Mouse (Mus musculus) cerebral cortex, adult 2 months (tissue): ENCODE measurements around the gene Kcnn1.

Experiments used
- WGBS: fragments of 180-500 bp; shearing (Covaris S2); methylation state at CpG from one replicate; pipeline ENCODE4 v1.1.7; 2018; 5-methylcytosine and 5-hydroxymethylcytosine counted together

Kcnn1 gene

DNA sequence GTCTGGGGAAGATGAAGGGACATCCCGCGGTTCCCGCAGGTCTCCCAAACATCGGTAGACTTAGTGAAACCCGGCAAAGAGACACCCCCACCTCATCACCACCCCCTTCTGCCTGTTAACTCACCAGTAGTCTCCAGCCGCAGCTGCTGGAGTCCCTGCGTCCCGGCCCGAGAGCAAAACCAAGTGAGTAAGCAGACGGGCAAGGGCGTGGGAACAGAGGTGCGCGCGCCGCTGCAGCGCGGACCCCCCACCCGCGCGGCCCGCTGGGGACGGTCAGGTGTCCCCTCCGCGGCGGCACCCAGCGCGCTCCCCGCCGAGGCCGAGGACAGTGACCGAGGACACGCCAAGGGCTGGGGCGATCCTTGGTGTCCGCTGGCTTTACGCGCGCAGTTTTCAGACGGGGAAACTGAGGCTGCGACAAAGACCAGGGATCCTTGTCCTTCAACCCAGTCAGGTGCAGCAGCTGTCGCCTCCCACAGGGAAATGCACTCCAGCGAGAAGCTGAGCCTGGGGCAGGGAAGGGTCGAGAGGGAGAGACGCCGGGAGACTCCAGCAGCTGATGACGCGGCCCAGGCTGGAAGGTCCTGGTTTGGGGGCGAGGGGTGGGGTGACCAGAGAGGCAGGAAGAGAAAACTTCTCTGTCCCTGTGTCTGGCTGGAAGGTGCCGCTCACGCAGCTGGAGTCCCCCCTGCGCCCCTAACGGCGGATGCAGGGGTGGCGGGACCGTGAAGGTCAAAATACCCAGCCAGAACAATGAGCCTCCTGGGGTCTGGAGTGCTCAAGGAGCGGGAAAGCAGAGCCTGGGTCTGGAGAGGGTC lies at the start of gene Kcnn1:
Kcnn1 (minus strand) TSS at position 435 of the 818 bp plus-strand sequence.
- WGBS, result 2% methylated on average over 55 of the region's 55 CpGs

DNA sequence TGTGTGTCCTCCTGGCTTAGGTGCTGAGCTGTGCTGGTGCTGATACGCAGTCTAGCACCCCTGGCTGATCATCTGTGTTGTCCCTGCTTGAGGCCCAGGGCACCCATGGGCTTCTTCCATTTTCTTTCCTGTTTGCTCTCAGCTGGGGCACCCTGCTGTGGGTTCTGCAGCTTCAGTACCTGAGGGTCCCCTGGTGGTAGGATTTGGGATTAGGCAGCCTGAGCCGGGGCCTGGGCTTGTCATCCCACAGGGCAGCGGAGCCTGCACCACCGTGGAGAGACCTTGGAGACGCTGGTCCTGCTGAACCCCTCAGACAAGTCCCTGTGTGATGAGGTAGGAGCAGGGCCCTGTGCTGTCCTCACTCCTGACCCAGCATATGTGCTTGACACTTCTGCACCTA lies 48.5 kb upstream of the Kcnn1 start:
- 77% methylated on average over 5 of the region's 5 CpGs for WGBS

DNA sequence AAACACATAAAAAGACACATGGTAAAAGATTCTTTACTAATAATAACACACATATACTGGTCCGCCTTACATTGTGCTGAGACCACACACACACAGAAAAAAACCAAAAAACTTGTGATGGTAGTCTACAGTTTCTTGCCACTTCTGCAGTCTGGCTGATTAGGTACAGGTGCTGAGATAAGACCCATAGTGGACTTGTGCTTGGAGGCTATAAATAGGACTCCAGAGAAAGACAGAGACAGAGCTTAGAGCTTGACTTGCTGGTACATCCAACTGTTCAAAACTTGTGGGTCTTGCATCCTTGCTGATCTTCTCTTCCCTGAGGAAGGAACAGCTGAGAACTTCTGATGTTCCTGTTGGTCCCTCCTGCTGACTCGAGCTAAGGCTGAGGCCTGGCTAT lies 44.5 kb upstream of the Kcnn1 start:
- 76% methylated on average over 2 of the region's 2 CpGs for WGBS

DNA sequence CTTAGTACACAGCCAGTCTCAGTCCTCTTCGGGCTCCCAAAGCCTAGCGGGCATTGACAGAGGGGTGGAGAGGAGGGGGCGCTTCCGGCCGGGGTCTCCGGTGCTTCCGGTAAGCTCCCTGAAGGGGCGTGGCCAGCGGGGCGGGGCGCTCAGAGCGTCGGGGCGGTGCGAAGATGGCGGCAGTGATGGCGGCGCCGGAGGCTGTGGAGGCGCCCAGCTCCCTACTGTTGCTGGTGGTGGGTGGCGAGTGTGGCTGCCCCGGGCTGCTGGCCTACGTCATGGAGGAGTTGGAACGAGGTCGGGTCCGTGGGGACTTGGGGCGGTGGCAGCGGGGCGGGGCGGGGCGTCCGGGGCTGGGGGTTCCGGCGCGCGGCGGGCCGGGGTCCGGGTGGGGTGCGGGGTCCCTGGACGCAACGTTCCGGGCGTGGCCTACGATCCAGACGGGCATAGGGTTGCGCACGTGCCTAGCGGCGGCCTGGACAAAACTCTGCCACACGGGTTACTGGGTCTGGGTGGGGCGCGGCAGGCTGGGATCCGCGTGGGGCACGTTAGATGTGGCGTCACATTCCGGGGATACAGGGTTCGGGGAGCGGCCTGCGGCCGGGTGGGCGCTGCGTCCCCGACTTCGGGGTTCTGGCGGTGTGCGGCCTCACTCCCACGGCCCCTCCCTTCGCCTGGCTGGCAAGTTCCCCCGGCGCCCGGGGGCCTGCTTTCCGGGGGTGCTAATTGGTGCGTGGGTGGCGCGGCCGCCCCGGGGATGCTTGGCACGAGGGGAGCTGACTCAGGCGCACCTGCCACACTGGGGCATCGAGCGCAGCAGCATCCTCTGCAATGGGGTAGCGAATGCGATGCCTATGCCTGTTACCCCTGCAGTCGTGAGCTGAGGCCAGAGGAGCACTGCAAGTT lies 43.0 kb upstream of the Kcnn1 start, which contains the start of gene Map1s:
Map1s (plus strand) TSS at position 102 of the 906 bp plus-strand sequence.
- WGBS, result under 1% methylated on average over 85 of the region's 86 CpGs

DNA sequence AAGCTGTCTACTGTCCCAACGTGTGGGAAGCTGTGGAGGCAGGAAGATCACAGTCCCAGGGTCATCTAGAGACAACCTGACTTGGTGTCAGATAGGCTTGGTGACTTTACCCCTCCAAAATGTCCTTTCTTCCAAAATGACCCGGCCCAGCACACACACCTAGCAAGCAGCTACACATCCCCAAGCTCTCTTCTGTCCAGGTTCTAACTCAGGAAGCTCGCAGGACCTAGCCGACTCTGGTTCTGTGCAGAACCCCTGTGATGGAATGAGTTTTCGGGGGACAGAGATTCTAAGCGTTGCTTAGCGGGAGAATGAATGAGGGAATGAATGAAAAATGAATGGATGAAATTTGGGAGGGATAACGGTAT lies 42.4 kb upstream of the Kcnn1 start:
- WGBS, result 7% methylated on average over 8 of the region's 8 CpGs

DNA sequence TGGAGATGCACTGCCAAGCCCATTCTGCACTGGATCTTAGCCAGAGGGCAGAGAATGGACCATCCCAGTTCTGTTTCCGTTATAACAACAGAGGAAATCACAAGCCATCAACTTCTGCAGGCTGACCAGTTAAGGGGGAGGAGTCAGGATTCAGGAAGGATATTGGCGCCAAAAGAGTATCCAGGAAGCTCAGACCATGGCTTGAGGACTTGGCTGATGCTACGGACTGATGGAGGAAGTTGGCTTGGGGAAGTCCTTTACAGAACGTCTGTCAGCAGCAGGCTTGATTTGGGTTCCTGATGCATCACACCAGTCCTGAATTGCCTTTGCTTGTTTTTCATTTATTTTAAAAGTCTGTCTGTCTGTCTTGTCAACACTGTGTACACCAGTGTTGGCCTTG lies 41.5 kb upstream of the Kcnn1 start:
- WGBS, result 60% methylated on average over 4 of the region's 4 CpGs

DNA sequence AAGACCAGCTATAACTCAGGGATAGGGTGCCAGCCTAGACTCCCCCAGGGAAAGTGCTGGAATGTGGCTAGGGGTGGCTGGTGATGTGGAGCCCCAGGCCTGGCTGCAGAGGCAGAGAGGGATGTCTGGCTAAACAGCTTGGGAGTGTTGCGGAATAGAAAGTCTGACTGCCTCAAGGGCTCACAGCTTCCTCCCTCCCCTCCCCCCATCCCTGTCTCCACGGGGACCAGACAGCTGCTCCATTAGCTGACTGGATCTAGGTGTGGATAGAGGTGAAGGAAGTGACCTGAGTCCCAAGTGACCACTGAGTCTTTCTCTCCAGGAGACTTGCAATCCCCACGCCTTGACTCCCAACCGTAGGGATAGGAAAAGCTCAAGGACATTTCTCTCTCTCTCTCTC lies 40.1 kb upstream of the Kcnn1 start:
- 58% methylated on average over 4 of the region's 4 CpGs for WGBS

DNA sequence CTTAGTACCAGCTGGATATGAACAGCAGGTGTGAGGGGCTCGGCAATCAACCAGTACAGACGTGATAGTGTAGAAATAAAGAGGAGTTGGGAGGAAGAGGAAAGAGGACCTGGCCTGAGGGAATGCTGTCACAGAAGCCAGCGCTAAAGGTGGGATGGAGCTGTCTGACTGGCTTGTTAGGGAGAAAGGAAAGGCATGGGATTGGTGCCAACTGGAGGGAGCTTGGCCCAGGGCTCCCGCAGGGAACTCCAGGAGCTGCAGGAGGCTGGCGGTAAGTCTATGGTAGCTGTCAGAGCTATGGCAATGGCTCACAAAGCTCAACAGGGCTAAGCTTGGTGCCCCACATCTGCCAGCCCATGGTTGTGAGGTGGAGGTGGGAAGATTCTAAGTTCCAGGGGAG lies 39.2 kb upstream of the Kcnn1 start:
- 36% methylated on average over 5 of the region's 5 CpGs for WGBS

DNA sequence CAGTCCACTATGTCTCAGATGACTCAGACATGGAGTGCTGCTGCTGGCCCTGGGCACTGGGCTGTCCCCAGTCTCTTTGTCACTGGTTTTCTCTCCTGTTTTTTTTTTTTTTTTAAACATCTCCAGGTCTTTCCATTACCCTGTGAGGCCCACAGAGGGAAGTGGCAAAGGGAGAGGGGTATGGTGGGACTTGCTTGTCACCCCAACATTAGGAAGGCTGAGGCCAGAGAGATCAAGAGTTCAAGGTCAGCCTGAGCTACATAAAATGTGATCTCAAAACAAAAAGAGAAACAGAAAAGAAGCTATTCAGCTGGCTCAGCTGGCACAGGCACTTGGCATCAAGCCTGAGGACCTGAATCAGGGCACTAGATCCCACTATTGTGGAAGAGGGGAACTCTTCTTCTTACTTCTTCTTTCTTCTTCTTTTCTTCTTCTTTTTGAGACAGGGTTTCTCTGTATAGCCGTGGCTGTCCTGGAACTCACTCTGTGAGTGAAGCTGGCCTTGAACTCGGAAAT lies 37.9 kb upstream of the Kcnn1 start:
- WGBS, result 82% methylated on average over 2 of the region's 2 CpGs

DNA sequence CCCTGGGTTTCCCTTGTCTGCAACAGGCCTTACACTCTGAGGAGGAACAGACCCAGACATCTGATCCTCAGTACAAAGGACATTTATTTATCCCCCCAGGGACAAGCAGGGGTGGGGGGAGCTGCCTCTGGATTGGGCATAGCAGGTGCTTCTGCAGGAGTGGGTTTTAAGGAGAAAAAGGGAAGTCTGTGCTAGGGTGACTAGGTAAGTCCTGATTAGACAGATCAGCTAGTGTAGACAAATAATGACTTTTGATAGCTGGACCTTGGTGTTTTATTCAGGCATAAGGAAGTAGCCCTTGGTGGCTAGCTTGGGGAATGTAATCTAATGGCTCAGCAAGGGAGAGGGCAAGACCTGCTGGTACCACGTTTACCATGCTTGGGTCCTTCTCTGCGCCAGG lies 36.2 kb upstream of the Kcnn1 start:
- WGBS, result 73% methylated on average over 2 of the region's 2 CpGs

DNA sequence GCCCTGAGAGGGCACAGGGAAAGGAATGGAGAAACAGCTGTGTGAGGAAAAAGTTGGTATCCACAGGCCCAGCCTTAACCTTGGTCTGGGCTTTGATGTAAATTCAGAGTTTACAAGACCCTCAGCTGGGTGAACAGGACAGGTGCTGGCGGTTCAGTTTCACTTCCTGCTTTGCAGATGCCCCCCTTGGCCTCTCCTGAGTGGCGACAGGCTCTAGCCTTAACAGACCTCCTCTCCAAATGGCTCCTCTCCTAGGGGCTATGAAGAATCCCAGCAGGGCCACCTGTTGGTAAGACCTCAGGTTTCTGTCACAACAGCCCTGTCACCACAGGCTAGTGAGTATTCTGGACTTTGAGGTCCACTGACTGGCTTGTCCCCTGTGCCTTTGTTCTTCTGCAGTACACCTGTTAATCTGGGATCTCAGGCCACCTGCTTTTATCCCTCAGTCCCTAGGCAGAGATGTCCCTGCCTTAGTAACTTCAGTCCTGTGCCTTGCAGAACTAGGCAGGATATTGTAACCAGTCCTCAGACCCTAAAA lies 35.7 kb upstream of the Kcnn1 start:
- 39% methylated on average over 2 of the region's 2 CpGs for WGBS

DNA sequence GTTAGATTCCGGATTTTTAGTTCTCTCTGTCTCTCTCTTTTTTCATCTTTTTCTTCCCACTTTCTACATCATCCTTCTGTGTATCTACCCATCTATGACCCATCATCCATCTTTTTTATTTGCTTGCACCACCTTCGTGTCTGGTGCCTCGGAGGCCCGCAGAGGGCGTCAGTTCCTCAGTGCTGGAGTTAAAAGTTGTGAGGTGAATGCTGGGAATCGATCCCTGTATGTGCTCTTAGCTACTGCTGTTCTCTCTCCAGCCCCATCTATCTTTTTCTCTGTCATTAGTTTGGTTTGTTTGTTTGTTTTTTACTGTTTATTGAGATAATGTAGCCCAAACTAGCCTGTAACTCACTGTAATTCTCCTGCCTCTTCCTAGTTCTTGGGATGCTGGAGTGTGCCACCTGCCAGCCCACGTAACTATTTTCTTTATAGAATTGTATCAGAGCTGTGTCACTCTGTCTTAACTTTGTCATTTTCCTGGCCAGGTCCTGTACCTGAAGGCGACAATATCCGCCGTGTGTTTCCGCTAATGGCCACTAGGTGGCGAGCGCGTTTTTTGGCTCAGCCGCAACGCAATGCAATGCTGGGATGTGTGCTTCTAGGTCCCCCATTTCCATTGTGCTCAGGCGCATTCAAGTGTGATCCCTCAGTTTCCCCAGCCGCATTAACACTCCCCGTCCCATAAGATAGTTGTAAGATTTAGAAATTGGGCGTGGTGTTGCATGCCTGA lies 34.8 kb upstream of the Kcnn1 start:
- 0% methylated on average over 20 of the region's 20 CpGs for WGBS

DNA sequence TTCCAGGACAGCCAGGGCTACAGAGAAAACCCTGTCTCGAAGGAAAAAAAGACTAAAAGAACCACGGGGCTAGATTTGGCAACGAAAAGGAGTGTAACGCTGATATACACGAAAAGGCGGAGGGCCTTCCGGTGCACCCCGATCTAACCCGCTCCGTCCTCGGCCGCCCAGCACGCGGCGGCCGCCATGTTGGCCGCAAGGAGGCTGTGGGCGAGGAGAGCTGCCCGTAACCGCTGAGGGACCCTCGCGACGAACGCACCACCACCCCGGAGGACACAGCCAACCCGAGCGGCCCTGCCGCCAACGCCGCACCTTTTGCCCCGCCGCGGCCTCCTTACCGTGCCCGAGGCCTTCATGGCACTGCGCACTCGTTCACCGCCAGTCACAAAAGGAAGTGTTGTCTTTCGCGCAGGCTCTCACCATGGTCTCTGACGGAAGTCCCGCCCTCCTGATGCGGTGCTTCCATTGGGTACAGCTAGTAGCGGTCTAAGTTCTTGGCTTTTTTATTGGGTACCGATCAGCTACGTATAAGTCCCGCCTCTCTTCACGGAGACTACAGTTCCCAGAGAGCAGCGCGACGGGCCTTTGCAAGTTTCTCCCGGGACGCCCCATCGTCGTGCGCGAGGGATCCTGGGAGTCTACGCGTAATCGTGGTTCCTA lies 34.1 kb upstream of the Kcnn1 start, which contains the start of gene Rpl18a:
Rpl18a (minus strand) TSS at position 392 of the 660 bp plus-strand sequence.
- WGBS, result under 1% methylated on average over 60 of the region's 60 CpGs

DNA sequence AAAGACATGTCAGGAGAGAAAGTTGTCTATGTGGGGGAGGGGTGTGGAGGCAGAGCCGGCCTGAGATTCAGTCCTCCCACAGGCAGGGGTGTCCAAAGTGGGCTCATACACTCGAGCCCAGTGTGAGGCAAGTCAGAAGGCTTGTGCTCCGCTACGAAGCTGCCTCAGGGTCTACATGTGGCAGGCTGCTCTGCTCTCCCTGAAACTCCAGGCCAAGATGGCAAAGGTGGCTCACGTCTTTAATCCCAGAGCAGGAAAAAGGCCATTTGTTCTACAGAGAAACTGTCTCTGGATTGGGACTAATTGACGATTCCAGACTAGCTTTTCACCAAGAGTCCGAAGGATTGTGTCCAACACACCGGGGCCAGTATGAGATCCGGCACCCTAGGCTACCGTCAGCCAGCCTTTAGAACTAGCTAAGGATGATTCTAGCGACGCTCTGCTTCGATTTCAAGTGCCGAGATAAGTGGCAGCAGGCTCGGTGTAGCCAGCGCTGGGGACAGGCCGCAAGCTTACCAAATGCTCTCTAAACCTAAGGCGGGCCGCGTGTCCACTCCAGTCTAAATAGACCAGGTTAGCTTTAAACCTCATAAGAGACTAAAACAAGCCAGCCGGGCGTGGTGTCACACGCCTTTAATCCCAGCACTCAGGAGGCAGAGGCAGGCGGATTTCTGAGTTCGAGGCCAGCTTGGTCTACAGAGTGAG lies 33.4 kb upstream of the Kcnn1 start:
- WGBS, result 2% methylated on average over 25 of the region's 25 CpGs

DNA sequence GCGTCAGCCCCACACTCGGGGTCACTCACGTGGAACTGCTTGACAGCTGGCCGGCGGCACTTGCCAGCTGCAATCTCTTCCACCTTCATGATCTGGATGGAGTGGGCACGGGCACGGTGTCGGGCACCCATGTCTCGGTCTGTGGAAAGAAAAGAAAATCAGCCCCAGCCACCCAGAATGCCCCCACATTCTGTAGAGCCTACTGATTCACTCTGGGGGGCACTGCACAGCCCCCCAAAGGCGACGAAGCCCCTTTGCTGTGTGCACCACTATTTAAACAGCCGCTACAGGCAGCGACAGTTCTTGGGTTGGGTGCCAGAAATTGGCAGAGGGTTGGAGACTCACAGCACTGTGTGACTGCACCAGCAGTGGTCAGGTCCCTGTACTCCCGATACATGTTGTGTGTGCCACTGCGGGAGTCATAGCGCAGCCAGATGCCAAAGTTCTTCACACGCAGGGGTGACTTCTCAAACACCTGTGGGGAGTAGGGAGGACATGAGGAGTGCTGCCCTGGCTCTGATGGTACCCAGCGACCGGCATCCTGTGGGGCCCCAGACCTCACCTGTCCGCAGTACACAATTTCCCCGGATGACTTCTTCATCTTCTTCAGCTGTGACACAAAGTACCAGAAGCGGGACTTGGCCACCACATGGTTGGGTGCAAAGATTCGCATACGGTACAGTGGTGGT lies 32.7 kb upstream of the Kcnn1 start:
- 69% methylated on average over 24 of the region's 24 CpGs for WGBS

DNA sequence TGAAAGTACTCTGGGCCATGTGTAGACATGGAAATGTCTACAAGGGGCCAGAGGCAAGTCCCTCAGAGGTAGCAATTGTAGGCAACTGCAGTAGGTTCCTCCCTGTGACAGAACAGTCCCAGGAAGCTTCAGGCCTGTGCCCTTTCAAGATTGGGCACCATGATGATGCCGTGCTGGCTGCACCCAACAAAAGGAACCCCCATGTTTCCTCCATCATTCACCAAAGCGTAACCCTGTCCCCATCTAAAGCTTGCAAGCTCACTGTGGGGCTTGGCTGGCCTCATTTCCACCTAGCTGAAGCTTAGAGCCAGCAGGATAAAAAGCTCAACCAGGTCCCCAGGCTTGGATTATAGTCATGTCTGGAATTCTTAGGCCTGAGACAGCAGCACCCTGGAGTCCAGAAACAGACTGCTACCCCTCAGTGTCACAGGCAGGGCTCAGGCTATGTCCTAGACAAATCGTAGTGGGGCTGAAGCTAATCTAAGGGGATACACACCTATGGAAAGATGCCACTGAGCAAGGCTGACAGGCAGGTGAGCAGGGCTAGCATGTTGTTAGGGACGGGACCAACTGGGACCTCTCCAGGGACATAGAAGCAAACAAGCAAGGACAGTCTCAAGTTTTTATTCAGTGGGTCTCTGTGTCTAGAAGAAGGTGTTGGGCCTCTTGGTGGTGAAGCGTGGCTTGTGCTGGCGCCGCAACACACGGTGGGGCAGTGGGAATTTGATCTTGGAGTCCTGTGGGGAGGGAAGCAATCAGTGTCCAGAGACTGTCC lies 31.9 kb upstream of the Kcnn1 start:
- 88% methylated on average over 8 of the region's 8 CpGs for WGBS

DNA sequence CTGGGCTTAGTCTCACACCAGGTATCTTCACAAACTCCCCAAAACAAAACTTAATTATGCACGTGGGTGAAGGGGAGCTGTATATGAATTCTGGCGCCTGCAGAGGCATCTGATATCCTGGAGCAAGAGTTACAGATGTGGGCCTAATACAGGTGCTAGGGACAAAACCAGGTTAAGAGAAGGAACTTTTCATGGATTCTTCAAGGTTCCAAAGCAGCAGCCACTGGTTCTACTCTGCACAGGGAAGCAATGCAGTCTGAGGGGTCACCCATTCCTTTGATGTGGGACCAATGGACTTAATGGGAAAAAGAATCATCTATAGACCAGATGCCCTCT lies 31.3 kb upstream of the Kcnn1 start:
- WGBS, result 71% methylated on average over 2 of the region's 2 CpGs

DNA sequence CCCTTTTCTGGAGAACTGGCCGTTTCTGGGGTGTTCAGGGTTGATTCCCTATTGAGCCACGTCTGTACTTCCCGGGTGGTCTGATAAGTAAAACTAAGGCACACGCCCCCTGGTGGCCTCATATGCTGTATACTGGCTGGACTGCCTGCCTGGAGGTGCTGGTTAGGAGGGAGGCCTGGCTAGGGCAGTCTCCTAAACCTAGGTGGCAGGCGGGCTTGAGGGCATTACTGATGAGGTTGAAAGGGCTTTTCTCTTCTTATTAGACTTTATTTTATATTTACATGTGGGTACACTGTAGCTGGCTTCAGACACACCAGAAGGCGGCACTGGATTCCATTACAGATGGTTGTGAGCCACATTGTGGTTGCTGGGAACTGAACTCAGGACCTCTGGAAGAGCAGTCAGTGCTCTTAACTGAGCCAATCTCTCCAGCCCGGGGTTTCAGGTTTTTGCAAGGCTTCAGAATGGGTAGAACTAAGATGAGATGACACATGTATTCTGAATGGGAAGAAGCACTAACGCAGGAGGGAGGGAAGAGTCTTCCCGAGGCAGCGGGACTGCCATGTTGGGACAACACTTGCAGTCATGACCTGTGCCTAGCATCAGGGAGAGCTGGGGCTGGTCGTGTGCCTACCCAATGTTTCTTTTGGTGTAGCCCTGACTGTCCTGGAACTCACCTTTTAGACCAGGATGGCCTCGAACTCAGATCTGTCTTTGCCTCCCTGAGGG lies 30.8 kb upstream of the Kcnn1 start:
- 39% methylated on average over 12 of the region's 12 CpGs for WGBS
